Mouse (Mus musculus): ENCODE data around the gene Mark2.

- TF ChIP-seq MAX (IDR thresholded peaks at IDR 0.05; ENCODE audit: low read depth) (no peak), MYOD1 (IDR thresholded peaks at IDR 0.05; ENCODE audit: control insufficient read depth in 1 of 3, insufficient read length in 2 of 3, low read depth in 2 of 3) (no peak), POLR2A (IDR thresholded peaks at IDR 0.05; ENCODE audit: insufficient read length, low read depth) (no peak), USF1 (IDR thresholded peaks at IDR 0.05; ENCODE audit: low read depth) (no peak), TCF12 (IDR thresholded peaks at IDR 0.05; ENCODE audit: insufficient read depth, poor library complexity, severe bottlenecking) (no peak), CEBPB (IDR thresholded peaks at IDR 0.05; ENCODE audit: insufficient read depth, poor library complexity, severe bottlenecking) (no peak), E2F4 (IDR thresholded peaks at IDR 0.05; ENCODE audit: insufficient read depth) (no peak), REST (IDR thresholded peaks at IDR 0.05; ENCODE audit: insufficient read depth, insufficient read length) (no peak), POLR2AphosphoS2 (IDR thresholded peaks at IDR 0.05; ENCODE audit: insufficient read length, low read depth) (no peak), TCF3 (IDR thresholded peaks at IDR 0.05; ENCODE audit: insufficient read length, low read depth) (no peak)
Measured at GRCm38 (mm10) chr19:7314976-7315586, 26.6 kb downstream of the Mark2 start.

Measured in myocyte (in vitro differentiated cells).